Mouse (Mus musculus): Measurements from ENCODE around the gene Arhgef1. TPM values are rescaled to one million over a fixed set of nuclear protein-coding genes. Genes with fewer than 3 reads are reported as not detected.

Arhgef1 gene
- polyA plus RNA-seq, 1 experiment from 2014 or later, result 91.2 TPM

GRCm38 (mm10) chr7:24948774-24949173 lies 46.1 kb downstream of the Arhgef1 start:
- Histone ChIP-seq H3K4me1 (ENCODE audit: control insufficient read depth, insufficient read depth, low read length) (peaks cover 3% of the 10 kb centered on the region; the same call in 1 of the 2 replicates), H3K36me3 (ENCODE audit: control insufficient read depth, insufficient read depth, low read length) (no peaks in the 10 kb centered on the region), H3K27me3 (ENCODE audit: control insufficient read depth, insufficient read depth, low read length) (peaks cover 91% of the 10 kb centered on the region), H3K4me2 (replicated peaks; ENCODE audit: low read depth, low read length) (no peak overlapping the region), H3K4me3 (ENCODE audit: low read length) (no peak overlapping the region), H3K9me3 (ENCODE audit: control insufficient read depth, low read length) (no peaks in the 10 kb centered on the region), H3K9ac (ENCODE audit: low read depth, low read length) (no peak overlapping the region), H3K27ac (ENCODE audit: low read depth, low read length) (no peak overlapping the region)
- ATAC-seq (ENCODE audit: low FRiP score, low TSS enrichment), result no peak
- WGBS, result 2% methylated on average over 29 of the region's 29 CpGs

- 2% methylated on average over 8 of the region's 8 CpGs for WGBS
- peak; percentile 68 for ATAC-seq (ENCODE audit: low FRiP score, low TSS enrichment)
- no peaks in the 10 kb centered on the region for H3K36me3 ChIP-seq (ENCODE audit: control insufficient read depth, insufficient read depth, low read length)
- no peaks in the 10 kb centered on the region for H3K9me3 ChIP-seq (ENCODE audit: control insufficient read depth, low read length)
- no peak overlapping the region for H3K4me3 ChIP-seq (ENCODE audit: low read length)
- peaks cover 91% of the 10 kb centered on the region for H3K27me3 ChIP-seq (ENCODE audit: control insufficient read depth, insufficient read depth, low read length)
- no peak overlapping the region for H3K27ac ChIP-seq (ENCODE audit: low read depth, low read length)
- H3K4me1 ChIP-seq (ENCODE audit: control insufficient read depth, insufficient read depth, low read length), result peaks cover 7% of the 10 kb centered on the region; the same call in 1 of the 2 replicates
- no peak overlapping the region for H3K9ac ChIP-seq (ENCODE audit: low read depth, low read length)
- no peak overlapping the region for H3K4me2 ChIP-seq (replicated peaks; ENCODE audit: low read depth, low read length)
Measured at GRCm38 (mm10) chr7:24949958-24950623, 47.4 kb downstream of the Arhgef1 start.

- peak overlapping the region; percentile 63 for H3K4me2 ChIP-seq (replicated peaks; ENCODE audit: low read depth, low read length)
- peak overlapping the region; percentile 44 for H3K9ac ChIP-seq (ENCODE audit: low read depth, low read length)
- peaks cover 11% of the 10 kb centered on the region; the same call in 1 of the 2 replicates for H3K4me1 ChIP-seq (ENCODE audit: control insufficient read depth, insufficient read depth, low read length)
- peak overlapping the region; percentile 43 for H3K4me3 ChIP-seq (ENCODE audit: low read length)
- peaks cover 73% of the 10 kb centered on the region for H3K27me3 ChIP-seq (ENCODE audit: control insufficient read depth, insufficient read depth, low read length)
- H3K9me3 ChIP-seq (ENCODE audit: control insufficient read depth, low read length), result no peaks in the 10 kb centered on the region
- peak; percentile 12 for ATAC-seq (ENCODE audit: low FRiP score, low TSS enrichment)
- 2% methylated on average over 24 of the region's 24 CpGs for WGBS
- no peaks in the 10 kb centered on the region for H3K36me3 ChIP-seq (ENCODE audit: control insufficient read depth, insufficient read depth, low read length)
- no peak overlapping the region for H3K27ac ChIP-seq (ENCODE audit: low read depth, low read length)
Measured at GRCm38 (mm10) chr7:24953966-24954365, 51.3 kb downstream of the Arhgef1 start.

- Histone ChIP-seq H3K4me2 (replicated peaks; ENCODE audit: low read depth, low read length) (peak overlapping the region; percentile 63), H3K36me3 (ENCODE audit: control insufficient read depth, insufficient read depth, low read length) (no peaks in the 10 kb centered on the region), H3K9ac (ENCODE audit: low read depth, low read length) (peak overlapping the region; percentile 44), H3K4me3 (ENCODE audit: low read length) (peak overlapping the region; percentile 43), H3K9me3 (ENCODE audit: control insufficient read depth, low read length) (no peaks in the 10 kb centered on the region), H3K4me1 (ENCODE audit: control insufficient read depth, insufficient read depth, low read length) (peaks cover 11% of the 10 kb centered on the region; the same call in 1 of the 2 replicates), H3K27ac (ENCODE audit: low read depth, low read length) (no peak overlapping the region), H3K27me3 (ENCODE audit: control insufficient read depth, insufficient read depth, low read length) (peaks cover 68% of the 10 kb centered on the region)
- 0 out of 2 replicates have a peak, but pooled peaks have one; percentile 24 for ATAC-seq (ENCODE audit: low FRiP score, low TSS enrichment)
- WGBS, result 2% methylated on average over 30 of the region's 30 CpGs
Measured at GRCm38 (mm10) chr7:24954450-24954849, 51.7 kb downstream of the Arhgef1 start.

- Histone ChIP-seq H3K9ac (ENCODE audit: low read depth, low read length) (peak overlapping the region; percentile 51; the same call in 1 of the 2 replicates), H3K27me3 (ENCODE audit: control insufficient read depth, insufficient read depth, low read length) (peaks cover 60% of the 10 kb centered on the region), H3K27ac (ENCODE audit: low read depth, low read length) (no peak overlapping the region), H3K4me1 (ENCODE audit: control insufficient read depth, insufficient read depth, low read length) (peaks cover 11% of the 10 kb centered on the region; the same call in 1 of the 2 replicates), H3K9me3 (ENCODE audit: control insufficient read depth, low read length) (no peaks in the 10 kb centered on the region), H3K36me3 (ENCODE audit: control insufficient read depth, insufficient read depth, low read length) (no peaks in the 10 kb centered on the region), H3K4me3 (ENCODE audit: low read length) (peak overlapping the region; percentile 43), H3K4me2 (replicated peaks; ENCODE audit: low read depth, low read length) (peak overlapping the region; percentile 63)
- ATAC-seq (ENCODE audit: low FRiP score, low TSS enrichment), result no peak
- WGBS, result 3% methylated on average over 20 of the region's 33 CpGs
Measured at GRCm38 (mm10) chr7:24955226-24955625, 52.5 kb downstream of the Arhgef1 start.

GRCm38 (mm10) chr7:24964288-24964687 lies 61.6 kb downstream of the Arhgef1 start:
- H3K27me3 ChIP-seq (ENCODE audit: control insufficient read depth, insufficient read depth, low read length), result no peaks in the 10 kb centered on the region
- H3K4me3 ChIP-seq (ENCODE audit: low read length), result no peak overlapping the region
- no peak overlapping the region for H3K27ac ChIP-seq (ENCODE audit: low read depth, low read length)
- no peak for ATAC-seq (ENCODE audit: low FRiP score, low TSS enrichment)
- 88% methylated on average over 2 of the region's 2 CpGs for WGBS
- H3K36me3 ChIP-seq (ENCODE audit: control insufficient read depth, insufficient read depth, low read length), result no peaks in the 10 kb centered on the region
- H3K9me3 ChIP-seq (ENCODE audit: control insufficient read depth, low read length), result no peaks in the 10 kb centered on the region
- H3K4me1 ChIP-seq (ENCODE audit: control insufficient read depth, insufficient read depth, low read length), result no peaks in the 10 kb centered on the region
- H3K9ac ChIP-seq (ENCODE audit: low read depth, low read length), result no peak overlapping the region
- no peak overlapping the region for H3K4me2 ChIP-seq (replicated peaks; ENCODE audit: low read depth, low read length)

- Histone ChIP-seq H3K27me3 (ENCODE audit: control insufficient read depth, insufficient read depth, low read length) (no peaks in the 10 kb centered on the region), H3K9me3 (ENCODE audit: control insufficient read depth, low read length) (no peaks in the 10 kb centered on the region), H3K4me2 (replicated peaks; ENCODE audit: low read depth, low read length) (no peak overlapping the region), H3K9ac (ENCODE audit: low read depth, low read length) (no peak overlapping the region), H3K36me3 (ENCODE audit: control insufficient read depth, insufficient read depth, low read length) (no peaks in the 10 kb centered on the region), H3K27ac (ENCODE audit: low read depth, low read length) (no peak overlapping the region), H3K4me1 (ENCODE audit: control insufficient read depth, insufficient read depth, low read length) (no peaks in the 10 kb centered on the region), H3K4me3 (ENCODE audit: low read length) (no peak overlapping the region)
- ATAC-seq (ENCODE audit: low FRiP score, low TSS enrichment), result 0 out of 2 replicates have a peak, but pooled peaks have one; percentile 29
- WGBS, result 13% methylated on average over 5 of the region's 5 CpGs
Measured at GRCm38 (mm10) chr7:24964897-24965535, 62.3 kb downstream of the Arhgef1 start.

- ATAC-seq (ENCODE audit: low FRiP score, low TSS enrichment), result no peak
- Histone ChIP-seq H3K27ac (ENCODE audit: low read depth, low read length) (no peak overlapping the region), H3K36me3 (ENCODE audit: control insufficient read depth, insufficient read depth, low read length) (no peaks in the 10 kb centered on the region), H3K9ac (ENCODE audit: low read depth, low read length) (no peak overlapping the region), H3K27me3 (ENCODE audit: control insufficient read depth, insufficient read depth, low read length) (no peaks in the 10 kb centered on the region), H3K4me1 (ENCODE audit: control insufficient read depth, insufficient read depth, low read length) (0 out of 2 replicates have a peak, but pooled peaks cover 7% of the 10 kb centered on the region), H3K4me2 (replicated peaks; ENCODE audit: low read depth, low read length) (no peak overlapping the region), H3K4me3 (ENCODE audit: low read length) (no peak overlapping the region), H3K9me3 (ENCODE audit: control insufficient read depth, low read length) (no peaks in the 10 kb centered on the region)
- 87% methylated on average over 8 of the region's 8 CpGs for WGBS
Measured at GRCm38 (mm10) chr7:24967966-24968365, 65.3 kb downstream of the Arhgef1 start.

- ATAC-seq (ENCODE audit: low FRiP score, low TSS enrichment), result no peak
- Histone ChIP-seq H3K9me3 (ENCODE audit: control insufficient read depth, low read length) (no peaks in the 10 kb centered on the region), H3K27me3 (ENCODE audit: control insufficient read depth, insufficient read depth, low read length) (no peaks in the 10 kb centered on the region), H3K4me2 (replicated peaks; ENCODE audit: low read depth, low read length) (no peak overlapping the region), H3K4me3 (ENCODE audit: low read length) (no peak overlapping the region), H3K4me1 (ENCODE audit: control insufficient read depth, insufficient read depth, low read length) (0 out of 2 replicates have a peak, but pooled peaks cover 7% of the 10 kb centered on the region), H3K9ac (ENCODE audit: low read depth, low read length) (no peak overlapping the region), H3K27ac (ENCODE audit: low read depth, low read length) (no peak overlapping the region), H3K36me3 (ENCODE audit: control insufficient read depth, insufficient read depth, low read length) (no peaks in the 10 kb centered on the region)
- 81% methylated on average over 6 of the region's 6 CpGs for WGBS
Measured at GRCm38 (mm10) chr7:24968463-24968862, 65.8 kb downstream of the Arhgef1 start.

All from kidney, embryonic 14.5 days (tissue).